Mouse (Mus musculus) C2C12 (cell line): ENCODE measurements around the gene Grip1. TPM values are rescaled to one million over a fixed set of nuclear protein-coding genes. Genes with fewer than 3 reads are reported as not detected.
A peak's percentile ranks its signal among the peaks of the same experiment; 100 is the strongest.

Source experiments
- H3K27me3 ChIP-seq: one replicate; pipeline ENCODE4 v1.6.1; 2011; ENCODE audit not compliant: control insufficient read depth, insufficient read depth, insufficient read length
- H3K36me3 ChIP-seq: one replicate; pipeline ENCODE4 v1.6.1; 2011; ENCODE audit not compliant: control insufficient read depth, insufficient read depth
- H3K4me3 ChIP-seq: one replicate; pipeline ENCODE4 v1.5.1; 2011; ENCODE audit warnings: mild to moderate bottlenecking, control low read depth; ENCODE audit not compliant: poor library complexity, insufficient read depth, severe bottlenecking
- H3K79me2 ChIP-seq: one replicate; pipeline ENCODE4 v1.6.1; 2011; ENCODE audit not compliant: control insufficient read depth, insufficient read depth
- H3K79me3 ChIP-seq: one replicate; pipeline ENCODE4 v1.6.1; 2011; ENCODE audit warnings: low read depth, control low read depth
- H3ac ChIP-seq: one replicate; pipeline ENCODE3; 2011; ENCODE audit warnings: low read depth; ENCODE audit not compliant: control insufficient read depth, insufficient read length
- CEBPB ChIP-seq: IDR thresholded peaks from one replicate; pipeline ENCODE4 v1.6.1; 2011; ENCODE audit warnings: low read depth, mild to moderate bottlenecking, control low read depth, moderate library complexity
- CTCF ChIP-seq: IDR thresholded peaks from one replicate; pipeline ENCODE4 v1.5.1; 2011; ENCODE audit not compliant: control insufficient read depth, insufficient read depth, insufficient read length
- FOSL1 ChIP-seq: IDR thresholded peaks from one replicate; pipeline ENCODE4 v1.8.0; 2011; ENCODE audit warnings: mild to moderate bottlenecking, low read length; ENCODE audit not compliant: poor library complexity, insufficient read depth, severe bottlenecking
- MAX ChIP-seq: IDR thresholded peaks from one replicate; pipeline ENCODE4 v1.6.1; 2011; ENCODE audit warnings: mild to moderate bottlenecking, control low read depth
- MYOD1 ChIP-seq: IDR thresholded peaks from one replicate; pipeline ENCODE4 v1.6.1; 2011; ENCODE audit warnings: low read depth; ENCODE audit not compliant: control insufficient read depth, insufficient read length
- MYOG ChIP-seq: IDR thresholded peaks from one replicate; pipeline ENCODE4 v1.6.1; 2011; ENCODE audit not compliant: control insufficient read depth, insufficient read length; ENCODE audit errors: extremely low read depth
- USF1 ChIP-seq: IDR thresholded peaks from one replicate; pipeline ENCODE4 v1.6.1; 2011; ENCODE audit warnings: low read depth, mild to moderate bottlenecking, control low read depth, moderate library complexity
- polyA plus RNA-seq: library from polyadenylated mRNA; unstranded; fragments of >200 nt; fragmentation: generic; extraction: Trizol; gene quantifications from one replicate; pipeline ENCODE4 v1.2.1, GENCODE M21; 2012; ENCODE audit warnings: missing spikeins

Gene Grip1
- polyA plus RNA-seq, 1 experiment = 0.02 TPM

DNA sequence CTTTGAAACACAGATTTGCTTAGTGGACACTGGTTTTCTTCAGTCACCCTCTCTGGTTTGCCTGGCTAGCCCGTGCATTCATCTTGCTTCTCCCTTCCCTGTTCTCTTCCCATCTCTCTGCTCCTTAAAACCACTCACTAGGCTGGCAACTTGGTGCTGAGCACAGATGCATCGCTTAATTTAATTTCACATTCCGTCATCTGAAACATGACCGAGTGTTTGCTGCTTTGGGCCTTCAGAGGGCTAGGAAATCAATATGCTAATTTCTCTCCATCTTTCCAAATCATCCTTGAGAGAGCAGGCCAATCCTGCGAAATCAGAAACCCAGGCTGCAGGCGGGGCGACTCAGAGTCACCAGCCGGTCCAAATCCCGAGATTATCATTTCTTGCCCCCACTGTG, 270.0 kb downstream of the Grip1 start:
- no peak overlapping the region for H3K4me3 ChIP-seq
- no peaks in the 10 kb centered on the region for H3K79me2 ChIP-seq
- H3K27me3 ChIP-seq = no peaks in the 10 kb centered on the region
- H3ac ChIP-seq = no peak overlapping the region
- H3K36me3 ChIP-seq = no peaks in the 10 kb centered on the region
- TF ChIP-seq MYOG (no peak), CTCF (no peak)
- no peaks in the 10 kb centered on the region for H3K79me3 ChIP-seq

GRCm38 (mm10) chr10:119725363-119725762, 271.7 kb downstream of the Grip1 start:
- H3K79me3 ChIP-seq = no peaks in the 10 kb centered on the region
- no peaks in the 10 kb centered on the region for H3K27me3 ChIP-seq
- TF ChIP-seq MYOD1 (no peak), FOSL1 (no peak), USF1 (no peak), CTCF (no peak), CEBPB (no peak)
- H3K4me3 ChIP-seq = no peak overlapping the region
- no peaks in the 10 kb centered on the region for H3K36me3 ChIP-seq
- H3K79me2 ChIP-seq = no peaks in the 10 kb centered on the region
- no peak overlapping the region for H3ac ChIP-seq

GRCm38 (mm10) chr10:119725966-119726365, 272.3 kb downstream of the Grip1 start:
- no peaks in the 10 kb centered on the region for H3K79me3 ChIP-seq
- no peak overlapping the region for H3ac ChIP-seq
- no peaks in the 10 kb centered on the region for H3K36me3 ChIP-seq
- H3K4me3 ChIP-seq = no peak overlapping the region
- no peaks in the 10 kb centered on the region for H3K79me2 ChIP-seq
- no peaks in the 10 kb centered on the region for H3K27me3 ChIP-seq
- TF ChIP-seq MAX = no peak
- TF ChIP-seq USF1 = no peak
- no peak for TF ChIP-seq MYOG
- no peak for TF ChIP-seq CTCF
- TF ChIP-seq FOSL1 = no peak
- no peak for TF ChIP-seq MYOD1
- no peak for TF ChIP-seq CEBPB

- no peak overlapping the region for H3K4me3 ChIP-seq
- no peaks in the 10 kb centered on the region for H3K36me3 ChIP-seq
- H3K79me2 ChIP-seq = no peaks in the 10 kb centered on the region
- TF ChIP-seq MYOD1 (no peak), FOSL1 (peak; percentile 12), CTCF (no peak), MYOG (no peak), USF1 (no peak), CEBPB (no peak), MAX (no peak)
- no peaks in the 10 kb centered on the region for H3K79me3 ChIP-seq
- H3ac ChIP-seq = no peak overlapping the region
- H3K27me3 ChIP-seq = no peaks in the 10 kb centered on the region
These were observed 273.3 kb downstream of the Grip1 start for GRCm38 (mm10) chr10:119726921-119727320.

GRCm38 (mm10) chr10:119730206-119730605, 276.6 kb downstream of the Grip1 start:
- no peak overlapping the region for H3ac ChIP-seq
- no peaks in the 10 kb centered on the region for H3K79me3 ChIP-seq
- TF ChIP-seq CTCF = no peak
- no peak for TF ChIP-seq MYOG
- no peak for TF ChIP-seq USF1
- TF ChIP-seq MAX = no peak
- no peak for TF ChIP-seq CEBPB
- no peak for TF ChIP-seq FOSL1
- TF ChIP-seq MYOD1 = no peak
- H3K4me3 ChIP-seq = no peak overlapping the region
- H3K27me3 ChIP-seq = no peaks in the 10 kb centered on the region
- H3K36me3 ChIP-seq = no peaks in the 10 kb centered on the region
- H3K79me2 ChIP-seq = no peaks in the 10 kb centered on the region
